Mouse (Mus musculus): ENCODE results near the gene Slc5a11.

Gene Slc5a11

GRCm38 (mm10) chr7:123283826-123284225 is 69.2 kb downstream of the Slc5a11 start:
- no peak for DNase-seq (ENCODE audit: low spot score)

DNA sequence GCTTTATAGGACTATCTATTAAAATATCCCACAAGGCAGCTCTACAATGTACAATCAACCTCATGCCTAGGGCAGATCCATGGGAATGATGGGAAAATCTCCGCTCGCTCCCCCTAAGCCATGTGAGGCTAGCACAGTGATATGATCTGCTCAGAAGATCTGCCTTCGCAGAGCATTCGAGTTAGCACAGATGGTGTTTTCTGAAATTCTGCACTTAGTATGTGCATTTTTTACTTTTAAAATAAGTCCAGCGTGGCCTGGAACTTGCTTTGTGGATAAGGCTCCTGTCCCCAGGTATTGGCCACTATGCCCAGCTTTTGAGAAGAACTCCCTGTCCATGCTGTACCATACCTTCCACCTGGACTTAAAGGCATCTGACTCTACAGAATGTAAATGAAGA is 71.3 kb downstream of the Slc5a11 start:
- DNase-seq (ENCODE audit: low spot score): no peak

- no peak for DNase-seq (ENCODE audit: low spot score)
Observed at GRCm38 (mm10) chr7:123287903-123288302, 73.3 kb downstream of the Slc5a11 start.

- DNase-seq (ENCODE audit: low spot score): no peak
Observed at GRCm38 (mm10) chr7:123289176-123289575, 74.6 kb downstream of the Slc5a11 start.

DNA sequence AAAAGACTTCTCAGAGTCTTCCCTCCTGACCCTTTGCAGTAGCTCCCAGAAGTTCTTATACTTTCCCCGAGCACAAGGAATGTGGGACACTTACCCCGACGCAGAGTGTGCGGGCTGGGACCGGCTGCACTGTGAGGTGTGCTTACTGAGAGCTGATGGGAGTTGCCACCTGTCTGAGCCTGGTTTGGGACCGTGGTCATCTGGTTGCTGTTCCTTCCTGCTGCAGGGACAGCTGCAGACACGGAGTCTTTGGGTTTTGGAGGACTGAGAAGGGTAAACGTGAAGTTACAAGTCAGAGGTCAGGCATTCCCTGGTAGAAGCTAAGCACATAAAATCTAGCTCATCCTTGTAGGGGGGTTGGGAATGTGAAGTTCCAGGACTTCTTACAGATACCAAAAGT is 77.4 kb downstream of the Slc5a11 start:
- DNase-seq (ENCODE audit: low spot score): no peak

GRCm38 (mm10) chr7:123293898-123294297 is 79.3 kb downstream of the Slc5a11 start:
- no peak for DNase-seq (ENCODE audit: low spot score)

DNA sequence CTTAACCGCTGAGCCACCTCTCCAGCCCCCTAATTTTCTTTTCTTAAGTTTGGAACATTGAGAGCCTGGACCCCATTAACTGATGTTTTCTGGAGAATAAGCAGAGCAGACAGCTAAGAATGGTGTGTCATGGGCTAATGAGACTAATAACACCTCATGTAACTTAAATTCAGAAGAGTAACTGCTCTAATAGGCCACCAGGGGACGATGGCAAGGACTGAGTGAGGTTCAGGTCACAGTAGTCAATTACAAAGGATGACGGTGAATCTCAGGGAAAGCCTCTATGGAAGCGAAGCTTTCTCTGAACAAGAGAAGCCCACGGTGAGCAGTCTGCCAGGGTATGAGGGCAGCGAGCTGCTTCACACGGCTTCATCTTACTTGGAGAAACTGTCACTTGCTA is 80.8 kb downstream of the Slc5a11 start:
- no peak for DNase-seq (ENCODE audit: low spot score)

GRCm38 (mm10) chr7:123296097-123296496 is 81.5 kb downstream of the Slc5a11 start:
- DNase-seq (ENCODE audit: low spot score): no peak

DNA sequence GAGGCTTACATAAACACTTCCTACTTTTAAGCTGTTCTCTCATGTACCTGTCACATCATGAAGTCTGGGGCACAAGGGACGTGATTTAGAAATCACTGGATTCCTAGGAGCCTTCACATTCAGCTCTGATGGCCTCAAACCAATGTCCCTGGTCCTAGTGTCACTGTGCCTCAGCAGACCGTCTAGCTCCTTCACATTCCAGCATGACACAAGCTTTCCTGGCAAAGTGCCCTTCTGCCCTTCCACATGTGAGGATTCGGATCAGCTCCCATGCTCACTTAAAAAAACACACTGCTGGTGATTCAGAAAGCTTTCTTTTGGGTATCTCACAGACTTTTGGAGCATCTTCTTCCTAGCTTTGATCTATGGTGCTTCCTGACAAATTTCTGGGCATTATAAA is 83.6 kb downstream of the Slc5a11 start:
- no peak for DNase-seq (ENCODE audit: low spot score)

DNA sequence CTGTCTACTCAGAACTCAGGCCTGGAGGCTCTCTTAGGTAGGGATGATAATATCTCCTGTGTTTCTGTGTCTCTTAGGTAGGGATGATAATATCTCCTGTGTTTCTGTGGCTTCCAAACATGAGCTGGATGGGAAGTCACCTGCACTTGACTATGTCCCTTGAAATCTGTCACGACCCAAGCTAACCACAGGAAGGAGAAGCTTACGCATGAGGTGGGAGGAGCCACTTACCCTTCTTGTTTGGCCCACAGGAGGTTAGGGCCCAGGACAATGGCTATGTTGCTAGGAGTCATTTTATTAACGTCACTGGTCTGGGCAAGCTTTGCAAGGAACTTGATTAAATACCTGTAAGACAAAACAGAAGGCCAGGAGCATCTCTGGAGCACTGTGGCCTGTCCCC is 85.7 kb downstream of the Slc5a11 start:
- no peak for DNase-seq (ENCODE audit: low spot score)

GRCm38 (mm10) chr7:123305397-123305796 is 90.8 kb downstream of the Slc5a11 start:
- no peak for DNase-seq (ENCODE audit: low spot score)

GRCm38 (mm10) chr7:123307236-123307635 is 92.7 kb downstream of the Slc5a11 start:
- DNase-seq (ENCODE audit: low spot score): no peak

- no peak for DNase-seq (ENCODE audit: low spot score)
Observed at GRCm38 (mm10) chr7:123307887-123308558, 93.4 kb downstream of the Slc5a11 start.

- no peak for DNase-seq (ENCODE audit: low spot score)
Observed at GRCm38 (mm10) chr7:123311836-123312235, 97.3 kb downstream of the Slc5a11 start.

DNA sequence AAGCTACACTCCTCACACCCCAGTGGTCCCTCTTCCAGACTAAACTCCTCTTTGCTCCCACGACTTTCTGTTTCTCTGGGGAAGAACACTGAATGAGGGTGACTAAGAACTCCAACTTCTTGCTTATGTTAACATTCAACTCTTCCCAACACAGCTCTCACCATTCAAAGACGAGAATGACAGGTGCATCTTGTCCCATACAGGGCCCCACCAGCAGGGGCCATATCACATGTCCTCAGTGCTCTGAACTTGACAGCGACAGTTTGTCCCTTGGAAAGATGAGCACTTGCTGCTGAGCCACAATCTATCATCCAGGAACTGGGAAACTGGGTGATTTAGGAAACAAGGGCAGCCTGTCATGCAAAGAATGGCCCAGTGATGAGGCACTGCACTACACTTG is 98.2 kb downstream of the Slc5a11 start:
- no peak for DNase-seq (ENCODE audit: low spot score)

- no peak for DNase-seq (ENCODE audit: low spot score)
Observed at GRCm38 (mm10) chr7:123322452-123323121, 108.0 kb downstream of the Slc5a11 start.

Measured in ovary, postnatal 36 days (tissue).